Mouse (Mus musculus) embryonic stem cell, embryonic (primary cell): ENCODE measurements around the gene Trappc3.

ENCODE experiments used
- CTCF ChIA-PET, 4 experiments: fragments of 300-600 bp in 2 of 4; fragments of 350-600 bp in 2 of 4; sonication (Branson Sonifier 250); formaldehyde crosslinking; loops; one replicate each; lab custom pipeline; 2022; ENCODE audit warnings: inconsistent platforms in 2 of 4; lab: Charles Lee
- POLR2A ChIA-PET, 4 experiments: fragments of 300-600 bp in 2 of 4; fragments of 350-600 bp in 2 of 4; sonication (Branson Sonifier 250); formaldehyde crosslinking; loops; one replicate each; lab custom pipeline; 2022; ENCODE audit warnings: antibody characterized with exemption in 4 of 4, inconsistent platforms in 1 of 4; lab: Charles Lee

The Trappc3 gene

DNA sequence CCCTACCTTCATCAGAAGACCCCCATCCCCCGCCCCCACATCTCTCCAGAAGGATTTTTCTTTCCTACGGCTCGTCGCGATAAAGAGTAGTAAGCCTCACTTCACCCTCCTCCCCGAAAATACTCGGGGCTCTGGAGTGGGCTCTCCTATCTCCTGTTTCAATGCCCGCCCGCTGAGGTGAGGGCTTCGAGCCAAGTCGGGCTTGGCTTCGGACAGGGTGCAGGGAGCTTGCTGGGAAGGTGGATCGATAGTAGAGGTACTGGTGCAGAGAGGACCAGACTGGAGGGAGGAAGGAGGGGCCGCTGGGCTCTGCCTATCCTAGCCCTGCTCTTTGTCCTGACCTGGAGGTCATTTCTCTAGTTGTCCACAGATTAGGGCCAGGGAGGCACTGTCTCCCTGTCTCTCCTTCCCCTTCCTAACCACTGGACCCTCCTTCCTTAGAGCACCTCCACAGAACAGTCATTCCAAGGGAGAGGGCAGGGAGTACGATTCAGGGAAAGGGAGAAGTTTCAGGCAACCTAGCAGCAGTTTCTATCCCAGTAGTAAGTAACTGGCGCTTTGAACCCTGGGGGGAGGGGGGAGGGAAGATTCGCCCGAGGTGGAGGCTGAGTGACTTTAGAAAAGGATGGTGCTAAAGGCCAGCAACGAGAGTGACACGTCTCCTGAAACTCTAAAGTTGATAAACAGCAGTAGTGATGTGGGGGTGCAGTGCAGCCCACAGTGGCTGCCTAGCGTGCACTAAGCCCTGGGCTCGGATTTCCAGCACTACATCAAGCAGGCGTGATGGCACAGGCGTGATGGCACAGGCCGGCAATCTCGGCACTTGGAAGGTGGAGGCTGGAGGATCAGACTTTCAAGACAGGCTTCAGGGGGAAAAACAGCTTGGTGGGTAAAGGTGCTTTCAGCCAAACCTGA is 4.9 kb upstream of the Trappc3 start:
- ChIA-PET POLR2A (interaction anchor here in 3 of 4 experiments (0.5 to 7.0 kb wide), 22 partner anchors 9 to 712 kb away, joined by 3 to 52 read pairs (median 4); partner anchors contain the start of genes Ago1 (in 1 of the 3) and Sh3d21 (in 1 of the 3)), CTCF (interaction anchor here (0.5 to 2.3 kb wide), 6 partner anchors 11 to 270 kb away, joined by 3 to 9 read pairs (median 5); partner anchors contain the start of gene Adprhl2 (in 2 of the 4))

DNA sequence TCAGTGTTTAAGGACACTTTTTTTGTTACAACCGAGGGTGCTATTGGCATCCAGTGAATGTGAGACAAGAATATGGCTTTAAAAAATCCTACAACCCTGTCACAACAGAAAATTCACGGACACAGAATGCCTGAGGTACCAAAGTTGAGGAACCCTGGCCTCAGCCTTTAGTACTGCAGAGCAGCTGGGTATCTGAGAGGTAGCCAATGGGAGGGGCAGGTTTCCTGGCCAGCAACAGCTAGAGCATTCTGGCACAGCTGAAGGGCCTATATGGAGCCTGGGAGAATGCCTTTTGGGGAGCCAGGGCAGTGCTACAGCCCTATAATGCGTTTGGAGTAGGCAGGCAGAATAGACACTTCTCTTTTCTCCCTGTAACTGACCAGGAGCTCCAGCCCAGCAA is 3.1 kb upstream of the Trappc3 start:
- ChIA-PET CTCF (interaction anchor here in 2 of 4 experiments (0.5 to 4.9 kb wide), 8 partner anchors 11 to 345 kb away, joined by 3 to 58 read pairs (median 4); no protein-coding TSS in a partner anchor), POLR2A (interaction anchor here in 2 of 4 experiments (0.6 to 2.5 kb wide), 16 partner anchors 9 to 55 kb away, joined by 3 to 17 read pairs (median 5); no protein-coding TSS in a partner anchor)

DNA sequence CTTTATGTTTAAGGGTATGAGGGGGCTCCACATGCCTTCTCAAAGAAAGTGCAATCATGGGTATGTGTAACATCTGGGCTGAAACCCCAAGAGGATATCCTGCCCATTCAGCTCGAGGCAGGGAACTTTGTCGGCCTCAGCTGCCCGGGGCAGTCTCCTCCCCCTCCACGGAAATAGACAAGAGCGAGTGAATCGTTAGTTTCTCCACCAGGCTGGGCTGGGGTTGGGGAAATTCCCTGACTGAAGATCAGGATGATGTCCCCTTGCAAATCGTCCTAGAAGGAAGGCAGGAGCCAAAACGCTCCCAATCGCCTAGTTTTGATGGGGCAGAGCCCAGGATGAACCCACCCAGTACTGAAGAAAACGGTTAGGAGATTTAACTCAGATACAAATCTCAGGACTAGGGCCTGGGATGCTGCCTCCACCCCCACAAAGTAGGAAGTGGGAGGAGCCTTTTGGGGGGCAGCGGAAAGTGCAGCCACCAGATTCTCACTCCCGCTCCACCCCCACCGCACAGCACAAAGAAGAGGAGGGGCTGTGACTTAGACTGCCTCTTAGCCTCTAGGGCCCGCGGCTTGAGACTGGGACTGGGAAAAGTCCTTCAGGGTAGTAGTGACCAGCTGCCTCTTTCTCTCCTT is 2.5 kb upstream of the Trappc3 start:
- POLR2A ChIA-PET = interaction anchor here (0.5 to 3.6 kb wide), 32 partner anchors 9 to 1550 kb away, joined by 3 to 17 read pairs (median 4); no protein-coding TSS in a partner anchor
- CTCF ChIA-PET = interaction anchor here (0.5 to 4.9 kb wide), 9 partner anchors 11 to 984 kb away, joined by 3 to 58 read pairs (median 3); partner anchors contain the start of genes Adprhl2 (in 1 of the 4) and Smim12 (in 1 of the 4)

DNA sequence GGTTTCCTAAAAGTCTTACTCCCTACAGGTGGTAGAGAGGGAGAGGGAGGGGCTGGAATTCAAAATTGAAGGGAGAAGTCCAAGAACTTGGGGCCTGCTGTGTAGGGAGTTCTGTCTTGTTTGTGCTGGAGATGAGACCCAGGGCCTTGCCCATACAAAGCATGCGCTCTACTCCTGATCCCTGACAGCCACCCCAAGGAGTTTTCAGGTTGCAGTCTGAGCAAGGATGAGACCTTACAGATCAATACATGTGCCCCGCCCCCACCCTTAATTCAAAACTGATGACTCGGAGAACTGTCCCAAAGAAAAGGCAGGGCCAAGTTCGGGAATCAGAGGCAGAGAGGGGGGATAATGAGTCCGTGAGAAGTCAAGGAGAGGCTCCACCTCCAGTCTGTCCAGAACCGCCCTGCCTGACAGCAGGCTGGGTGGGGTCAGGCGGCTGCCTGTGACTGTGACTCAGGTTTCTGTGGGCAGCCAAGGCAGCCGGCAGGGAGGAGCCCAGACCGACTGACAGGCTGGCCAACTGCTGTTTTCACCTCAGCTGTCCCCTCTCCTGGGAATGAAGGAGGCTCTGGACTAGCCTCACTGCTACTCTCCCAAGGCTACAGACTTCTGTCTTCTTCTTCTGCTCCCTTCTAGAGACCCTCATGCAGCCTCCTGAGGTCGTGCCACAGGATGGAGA is 1.5 kb upstream of the Trappc3 start:
- ChIA-PET CTCF (interaction anchor here in 3 of 4 experiments (0.6 to 4.9 kb wide), 10 partner anchors 12 to 55 kb away, joined by 3 to 58 read pairs (median 6); no protein-coding TSS in a partner anchor), POLR2A (interaction anchor here in 3 of 4 experiments (1.0 to 3.6 kb wide), 19 partner anchors 10 to 57 kb away, joined by 3 to 17 read pairs (median 7); no protein-coding TSS in a partner anchor)

DNA sequence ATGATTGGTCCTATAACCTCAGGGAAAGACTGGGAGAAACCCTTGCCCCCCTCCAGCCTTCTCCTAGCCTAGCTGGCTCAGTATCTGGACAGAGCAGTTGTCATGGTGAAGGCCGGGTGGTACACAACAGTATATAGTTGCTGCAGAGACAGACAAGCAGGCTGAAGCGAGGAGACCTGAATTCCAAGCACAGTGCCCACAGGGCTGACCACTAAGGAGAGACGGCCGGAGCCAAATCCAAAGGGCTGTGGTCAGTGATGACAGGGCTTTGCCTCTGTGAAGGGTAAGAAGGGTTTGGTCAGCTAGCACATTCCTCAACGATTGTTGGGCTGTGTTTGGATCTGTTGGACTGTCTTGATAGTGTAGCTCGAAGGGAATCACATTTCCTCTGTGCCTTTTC is 859 bp upstream of the Trappc3 start:
- ChIA-PET CTCF (interaction anchor here (0.6 to 4.9 kb wide), 15 partner anchors 13 to 61 kb away, joined by 3 to 58 read pairs (median 6); partner anchors contain the start of gene Adprhl2 (in 1 of the 4)), POLR2A (interaction anchor here in 3 of 4 experiments (0.9 to 3.6 kb wide), 24 partner anchors 11 to 204 kb away, joined by 3 to 22 read pairs (median 6); partner anchors contain the start of gene Adprhl2 (in 1 of the 3))

DNA sequence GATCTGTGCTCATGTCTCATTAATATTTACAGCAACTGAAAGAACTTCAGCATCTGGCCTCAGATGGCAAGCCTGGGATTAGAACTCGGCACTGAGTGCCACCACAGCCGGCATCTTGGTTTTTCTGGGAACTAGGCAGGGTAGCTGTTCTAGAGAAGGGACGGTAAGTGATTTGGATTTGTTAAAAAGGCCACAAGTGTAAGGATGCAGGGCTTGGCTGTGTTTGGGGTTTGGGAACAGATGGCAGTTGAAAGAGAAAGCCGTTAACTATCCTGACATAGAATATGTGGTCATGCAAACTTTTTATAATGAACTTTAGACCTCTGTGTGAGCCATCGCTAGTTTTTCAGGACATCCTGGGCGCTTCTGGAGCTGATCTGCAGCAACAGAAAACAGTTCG is 450 bp upstream of the Trappc3 start:
- CTCF ChIA-PET = interaction anchor here (0.5 to 4.9 kb wide), 38 partner anchors 12 to 204 kb away, joined by 3 to 58 read pairs (median 4); partner anchors contain the start of genes Adprhl2 (in 2 of the 4) and Col8a2 (in 1 of the 4)
- POLR2A ChIA-PET = interaction anchor here in 3 of 4 experiments (0.6 to 3.6 kb wide), 33 partner anchors 11 to 204 kb away, joined by 3 to 22 read pairs (median 5); partner anchors contain the start of genes Adprhl2 (in 1 of the 3) and Thrap3 (in 1 of the 3)

DNA sequence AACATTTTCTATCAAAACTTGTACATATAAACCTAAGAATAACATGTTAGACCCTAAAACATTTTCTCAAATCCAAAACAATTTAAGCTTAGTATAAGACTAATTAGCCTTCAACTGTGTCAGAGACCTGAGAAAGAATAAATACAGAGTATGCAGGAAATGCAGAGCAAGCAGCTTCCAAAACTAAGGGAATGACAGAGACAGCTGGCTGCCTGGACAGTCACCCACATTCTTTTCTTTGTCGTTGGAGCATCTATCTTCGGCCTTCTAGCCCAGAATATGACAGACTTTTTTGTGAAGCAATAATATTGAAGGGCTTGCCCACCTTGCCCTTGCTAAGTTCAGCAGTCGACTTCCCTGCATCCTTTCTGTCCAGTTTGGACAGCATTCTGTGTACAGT is 7.2 kb downstream of the Trappc3 start:
- POLR2A ChIA-PET = interaction anchor here in 2 of 4 experiments (1.0 to 1.2 kb wide), 3 partner anchors 8 to 11 kb away, joined by 3 read pairs; no protein-coding TSS in a partner anchor

DNA sequence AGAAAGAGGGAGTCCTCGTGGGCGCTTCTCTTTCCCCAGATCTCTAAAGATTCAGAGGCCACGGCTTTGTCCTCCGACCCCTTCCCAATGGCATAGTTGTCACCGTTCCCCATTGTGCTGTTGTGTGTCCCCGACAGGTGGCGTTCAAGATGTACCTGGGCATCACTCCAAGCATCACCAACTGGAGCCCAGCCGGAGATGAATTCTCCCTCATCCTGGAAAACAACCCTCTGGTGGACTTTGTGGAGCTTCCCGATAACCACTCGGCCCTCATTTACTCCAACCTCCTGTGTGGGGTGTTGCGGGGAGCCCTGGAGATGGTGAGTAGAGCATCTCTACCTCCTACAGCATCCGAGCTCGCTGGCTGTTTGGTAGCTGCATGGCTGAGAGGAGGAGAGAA is 11.6 kb downstream of the Trappc3 start:
- ChIA-PET POLR2A (interaction anchor here in 2 of 4 experiments (0.6 to 1.5 kb wide), 3 partner anchors 12 to 61 kb away, joined by 3 to 4 read pairs (median 3); no protein-coding TSS in a partner anchor), CTCF (interaction anchor here (1.0 to 2.7 kb wide), 6 partner anchors 12 to 48 kb away, joined by 3 to 14 read pairs (median 4); partner anchors contain the start of genes Adprhl2 (in 2 of the 4) and Trappc3 (in 2 of the 4))

More for the DNA sequence above, 7.2 kb downstream of the Trappc3 start:
- CTCF ChIA-PET = no interaction called here

DNA sequence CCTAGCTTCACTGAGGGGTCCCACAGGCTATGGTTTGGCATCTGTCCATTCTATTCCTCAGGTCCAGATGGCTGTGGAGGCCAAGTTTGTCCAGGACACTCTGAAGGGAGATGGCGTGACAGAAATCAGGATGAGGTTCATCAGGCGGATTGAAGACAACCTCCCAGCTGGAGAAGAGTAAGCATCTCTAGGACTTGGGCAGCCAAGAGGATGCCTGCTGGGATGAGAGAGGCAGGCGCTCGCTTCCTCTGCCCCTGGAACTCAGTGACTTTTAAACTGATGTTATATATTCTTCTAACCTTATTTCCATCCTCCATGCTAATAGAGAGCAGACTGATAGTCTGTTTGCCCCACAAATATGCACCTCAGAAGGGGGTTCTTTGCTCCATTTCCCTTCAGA is 13.0 kb downstream of the Trappc3 start:
- ChIA-PET CTCF (interaction anchor here in 2 of 4 experiments (1.0 to 1.2 kb wide), 4 partner anchors 9 to 47 kb away, joined by 3 to 4 read pairs (median 3); partner anchors contain the start of gene Adprhl2 (in 1 of the 2)), POLR2A (interaction anchor here in 1 of 4 experiments (1.1 to 1.5 kb wide), 2 partner anchors 14 to 39 kb away, joined by 3 to 4 read pairs; no protein-coding TSS in a partner anchor)

DNA sequence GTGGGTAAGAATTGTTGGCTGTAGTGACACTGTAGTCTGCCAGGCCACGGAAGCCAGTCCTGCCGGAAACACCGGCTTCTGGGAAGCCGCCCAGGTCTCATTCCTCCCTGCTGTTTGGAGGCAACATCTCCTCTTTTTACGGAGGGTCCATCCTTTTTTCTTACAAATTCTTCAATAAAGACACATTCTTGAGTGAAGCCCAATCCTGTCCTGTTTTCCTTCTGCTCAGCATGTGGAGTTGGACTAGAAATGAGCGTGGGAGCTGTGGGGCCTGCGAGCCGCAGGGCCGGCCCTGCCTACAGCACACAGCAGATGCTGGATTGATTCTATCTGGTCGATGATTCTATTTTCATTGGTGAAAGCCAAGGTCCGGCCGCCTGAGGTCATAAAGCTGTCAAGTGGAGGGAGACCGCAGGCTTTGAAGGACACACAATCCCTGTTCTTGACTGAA is 13.6 kb downstream of the Trappc3 start:
- ChIA-PET CTCF (interaction anchor here in 3 of 4 experiments (0.6 to 4.2 kb wide), 9 partner anchors 9 to 251 kb away, joined by 3 to 27 read pairs (median 4); partner anchors contain the start of genes Adprhl2 (in 1 of the 3) and Trappc3 (in 1 of the 3)), POLR2A (interaction anchor here in 2 of 4 experiments (0.5 to 1.5 kb wide), 5 partner anchors 14 to 464 kb away, joined by 3 to 6 read pairs (median 3); partner anchors contain the start of gene Trappc3 (in 1 of the 2))

DNA sequence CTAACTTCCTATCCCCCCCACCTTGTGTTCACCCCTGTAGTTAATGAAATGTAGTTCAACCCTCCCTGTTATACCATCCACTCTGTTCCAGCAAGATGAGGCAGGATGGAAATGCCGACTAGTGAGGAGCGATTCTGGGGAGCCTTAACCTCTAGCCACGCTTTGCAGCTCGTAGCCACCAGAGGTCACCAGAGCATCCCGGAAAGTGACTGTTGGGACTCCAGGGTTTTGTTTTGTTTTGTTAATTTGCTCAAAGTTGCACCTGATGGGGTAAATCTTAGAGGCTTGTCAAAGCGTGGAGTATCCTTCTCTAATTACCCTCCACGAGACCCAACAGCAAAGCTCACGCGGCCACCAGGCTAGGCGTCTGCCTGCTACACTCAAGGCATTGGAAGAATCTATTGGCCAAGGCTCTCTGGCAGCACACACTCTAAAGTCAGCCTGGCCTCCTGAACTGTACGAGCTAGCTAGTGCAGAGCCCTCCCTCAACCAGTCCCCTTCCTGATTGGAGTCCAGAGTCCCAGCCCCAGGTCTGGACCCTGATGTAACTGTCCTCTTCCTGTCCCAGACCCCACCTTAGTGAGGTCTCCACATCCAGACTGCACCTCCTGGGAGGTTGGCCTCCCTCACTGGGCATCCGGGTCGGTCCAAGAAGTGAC is 15.9 kb downstream of the Trappc3 start:
- ChIA-PET CTCF (interaction anchor here (0.6 to 4.2 kb wide), 43 partner anchors 8 to 316 kb away, joined by 3 to 27 read pairs (median 5); partner anchors contain the start of genes Col8a2 (in 4 of the 4), Adprhl2 (in 3 of the 4), Trappc3 (in 3 of the 4) and Stk40 (in 1 of the 4)), POLR2A (interaction anchor here in 3 of 4 experiments (0.7 to 3.5 kb wide), 56 partner anchors 9 to 279 kb away, joined by 3 to 19 read pairs (median 4); partner anchors contain the start of genes Col8a2 (in 2 of the 3), Map7d1 (in 2 of the 3), Thrap3 (in 2 of the 3) and Trappc3 (in 2 of the 3))

DNA sequence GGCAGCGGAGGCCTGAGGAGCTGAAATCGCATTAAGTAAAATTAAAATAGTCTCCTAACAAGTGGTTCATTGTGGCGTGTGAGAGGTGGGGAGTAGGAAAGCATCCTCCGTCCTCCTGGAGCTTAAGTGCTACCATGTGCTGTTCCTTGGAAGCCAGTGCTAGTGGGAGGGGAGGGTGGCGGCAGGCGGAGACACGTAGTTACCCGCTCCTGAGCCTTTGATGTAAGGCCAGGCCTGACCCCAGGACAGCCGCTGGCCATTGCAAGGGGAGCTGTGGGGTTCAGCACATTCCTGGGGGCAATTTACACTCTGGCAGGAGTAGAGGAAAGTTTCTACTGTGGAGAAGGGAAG is 16.4 kb downstream of the Trappc3 start:
- CTCF ChIA-PET = interaction anchor here (0.6 to 4.2 kb wide), 39 partner anchors 8 to 356 kb away, joined by 3 to 27 read pairs (median 6); partner anchors contain the start of genes Col8a2 (in 4 of the 4), Adprhl2 (in 3 of the 4) and Trappc3 (in 2 of the 4)
- POLR2A ChIA-PET = interaction anchor here in 3 of 4 experiments (0.7 to 3.5 kb wide), 49 partner anchors 8 to 399 kb away, joined by 3 to 19 read pairs (median 5); partner anchors contain the start of genes Col8a2 (in 2 of the 3), Map7d1 (in 2 of the 3), Thrap3 (in 2 of the 3) and Trappc3 (in 2 of the 3)

DNA sequence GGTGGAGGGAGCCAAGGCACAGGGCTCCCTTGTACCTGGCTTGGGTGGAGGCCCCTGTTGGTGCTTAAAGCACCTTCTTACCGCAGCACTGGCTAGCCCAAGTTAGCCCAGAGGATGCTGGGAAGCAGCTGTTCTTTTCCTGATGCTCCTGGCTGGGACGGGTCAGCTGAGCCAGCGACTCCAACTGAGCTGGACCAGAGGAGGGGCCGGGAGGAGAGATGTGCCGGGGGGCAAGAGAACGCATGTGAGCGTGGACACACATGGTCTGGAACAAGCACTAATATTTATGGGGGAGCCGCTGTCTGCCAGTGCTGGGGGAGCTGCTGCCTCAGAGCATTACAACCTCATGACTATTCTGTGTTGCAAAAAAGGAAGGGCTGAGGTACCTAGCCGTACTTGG is 16.8 kb downstream of the Trappc3 start:
- POLR2A ChIA-PET = interaction anchor here in 3 of 4 experiments (0.6 to 3.5 kb wide), 40 partner anchors 8 to 713 kb away, joined by 3 to 19 read pairs (median 5); partner anchors contain the start of genes Col8a2 (in 2 of the 3), Map7d1 (in 2 of the 3), Thrap3 (in 2 of the 3) and Trappc3 (in 2 of the 3)
- CTCF ChIA-PET = interaction anchor here (0.6 to 4.2 kb wide), 29 partner anchors 8 to 357 kb away, joined by 3 to 27 read pairs (median 6); partner anchors contain the start of genes Adprhl2 (in 3 of the 4), Col8a2 (in 2 of the 4) and Trappc3 (in 2 of the 4)

DNA sequence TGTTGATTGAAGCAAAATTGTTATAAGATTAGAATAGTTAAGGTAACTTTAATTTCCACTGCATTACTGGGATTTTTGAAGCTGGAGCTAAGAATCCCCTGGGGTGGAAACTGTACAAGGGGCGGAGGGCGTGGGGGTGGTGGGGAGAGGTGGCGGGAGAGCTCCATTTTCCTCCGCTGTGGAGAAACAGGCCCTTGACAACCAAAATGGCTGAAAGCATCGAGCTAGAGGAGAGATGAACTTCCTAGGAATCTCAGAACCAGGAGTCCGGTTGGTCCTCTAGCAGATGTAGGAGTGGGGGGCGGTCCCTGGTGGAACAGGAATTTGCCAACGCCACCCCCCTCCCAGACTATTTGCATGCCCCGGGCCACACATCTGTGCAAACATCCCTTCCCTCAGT is 19.6 kb downstream of the Trappc3 start:
- CTCF ChIA-PET = interaction anchor here in 2 of 4 experiments (0.6 to 0.8 kb wide), 2 partner anchors 34 to 562 kb away, joined by 4 to 7 read pairs; no protein-coding TSS in a partner anchor
- POLR2A ChIA-PET = interaction anchor here in 3 of 4 experiments (0.6 to 0.8 kb wide), 5 partner anchors 9 to 211 kb away, joined by 3 to 4 read pairs (median 3); no protein-coding TSS in a partner anchor

DNA sequence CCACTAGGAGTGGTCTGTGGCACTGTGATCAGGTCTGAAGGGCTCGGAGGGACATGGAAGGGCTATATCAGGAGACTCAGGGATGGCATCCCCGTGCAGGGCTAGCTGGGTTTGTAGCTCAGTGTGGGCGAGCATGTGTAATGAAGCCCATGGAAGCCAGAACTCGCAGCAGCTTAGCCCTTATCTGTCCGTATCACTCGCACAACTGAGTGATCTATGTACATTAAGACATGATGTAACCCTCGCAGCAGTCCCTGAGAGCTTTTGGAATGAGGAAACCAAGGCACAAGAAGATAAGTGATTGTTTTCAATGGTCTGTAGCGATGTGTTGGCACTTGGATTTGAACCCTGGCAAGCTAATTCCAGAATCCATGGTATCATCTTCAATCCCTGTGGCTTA is 21.5 kb downstream of the Trappc3 start:
- ChIA-PET POLR2A (interaction anchor here in 2 of 4 experiments (0.8 to 1.8 kb wide), 4 partner anchors 19 to 257 kb away, joined by 3 to 4 read pairs (median 3); partner anchors contain the start of gene Trappc3 (in 1 of the 2)), CTCF (interaction anchor here in 3 of 4 experiments (0.8 to 1.4 kb wide), 4 partner anchors 11 to 38 kb away, joined by 3 to 4 read pairs (median 3); partner anchors contain the start of genes Trappc3 (in 2 of the 3) and Adprhl2 (in 1 of the 3))
